Mouse (Mus musculus): ENCODE results near the gene Tmem200b.

- TF ChIP-seq EP300 (IDR thresholded peaks at IDR 0.05; ENCODE audit: low read depth) (peak; percentile 14; the same call in 1 of the 2 replicates), CTCF (IDR thresholded peaks at IDR 0.05; ENCODE audit: low read depth) (no peak)
These were observed 47.4 kb upstream of the Tmem200b start for GRCm38 (mm10) chr4:131874169-131874536.

Measured in liver, postnatal 0 days (tissue).